Mouse (Mus musculus) G1E-ER4 (cell line): ENCODE measurements around the gene Abcg1. TPM values are rescaled to one million over a fixed set of nuclear protein-coding genes. Genes with fewer than 3 reads are reported as not detected.

Experiments
- GATA1 ChIP-seq: IDR thresholded peaks from one replicate; pipeline ENCODE4 v1.8.0; 2012; ENCODE audit warnings: low read length, inconsistent platforms
- polyA plus RNA-seq: library from polyadenylated mRNA; stranded (reverse); fragments of >175 nt; gene quantifications from 2 replicates; pipeline ENCODE4 v1.2.3, GENCODE M21; 2012

Abcg1 gene
- polyA plus RNA-seq, 1 experiment, result not detected

GRCm38 (mm10) chr17:31128708-31129318 is 71.3 kb downstream of the Abcg1 start:
- no peak for TF ChIP-seq GATA1

GRCm38 (mm10) chr17:31129452-31129851 is 72.0 kb downstream of the Abcg1 start, which contains the start of gene Tff3:
Gene Tff3, minus strand, starts transcription at chr17:31129646.
- TF ChIP-seq GATA1, result no peak

GRCm38 (mm10) chr17:31131269-31131821 is 73.9 kb downstream of the Abcg1 start:
- no peak for TF ChIP-seq GATA1

- TF ChIP-seq GATA1, result no peak
Observed at GRCm38 (mm10) chr17:31133776-31134175, 76.3 kb downstream of the Abcg1 start.

GRCm38 (mm10) chr17:31134913-31135312 is 77.4 kb downstream of the Abcg1 start:
- no peak for TF ChIP-seq GATA1

GRCm38 (mm10) chr17:31136291-31136690 is 78.8 kb downstream of the Abcg1 start:
- TF ChIP-seq GATA1, result no peak

- no peak for TF ChIP-seq GATA1
Observed at GRCm38 (mm10) chr17:31136821-31137220, 79.3 kb downstream of the Abcg1 start.

- no peak for TF ChIP-seq GATA1
Observed at GRCm38 (mm10) chr17:31138398-31138797, 80.9 kb downstream of the Abcg1 start.

GRCm38 (mm10) chr17:31142116-31142515 is 84.6 kb downstream of the Abcg1 start:
- TF ChIP-seq GATA1, result no peak

- no peak for TF ChIP-seq GATA1
Observed at GRCm38 (mm10) chr17:31144040-31145037, 86.9 kb downstream of the Abcg1 start, which contains the start of gene Tff2. Gene Tff2, minus strand, starts transcription at chr17:31144282.

- no peak for TF ChIP-seq GATA1
Observed at GRCm38 (mm10) chr17:31145998-31146397, 88.5 kb downstream of the Abcg1 start.

GRCm38 (mm10) chr17:31152512-31152911 is 95.0 kb downstream of the Abcg1 start:
- TF ChIP-seq GATA1, result no peak

- TF ChIP-seq GATA1, result no peak
Observed at GRCm38 (mm10) chr17:31152966-31153499, 95.6 kb downstream of the Abcg1 start.

GRCm38 (mm10) chr17:31153785-31154184 is 96.3 kb downstream of the Abcg1 start:
- no peak for TF ChIP-seq GATA1

- TF ChIP-seq GATA1, result no peak
Observed at GRCm38 (mm10) chr17:31157921-31158320, 100.4 kb downstream of the Abcg1 start.

GRCm38 (mm10) chr17:31160291-31160690 is 102.8 kb downstream of the Abcg1 start:
- TF ChIP-seq GATA1, result no peak

GRCm38 (mm10) chr17:31162607-31163006 is 105.1 kb downstream of the Abcg1 start:
- TF ChIP-seq GATA1, result no peak
